Mouse (Mus musculus) MEL (cell line): ENCODE results near the gene Pla1a. TPM values are rescaled to one million over a fixed set of nuclear protein-coding genes. Genes with fewer than 3 reads are reported as not detected.

Source experiments
- DNase-seq: peaks from one replicate; pipeline ENCODE4 v3.0.0; 2011; ENCODE audit warnings: low read depth, low spot score
- H3K27ac ChIP-seq: 2 replicates; pipeline ENCODE4 v1.5.1; 2012; ENCODE audit warnings: low read depth, mild to moderate bottlenecking, control low read depth, low read length, moderate library complexity; ENCODE audit not compliant: control insufficient read depth
- H3K27me3 ChIP-seq, 2 experiments: fragments of 150-350 bp in 1 of 2; sonication (generic) in 1 of 2; 2 replicates each; pipeline ENCODE4 v1.6.1; 2012; ENCODE audit warnings: low read length in 2 of 2, mild to moderate bottlenecking in 2 of 2, improper control_type of control experiment in 1 of 2, moderate library complexity in 1 of 2; ENCODE audit not compliant: insufficient read depth in 2 of 2, control insufficient read depth in 1 of 2
- H3K36me3 ChIP-seq, 2 experiments: 2 replicates each; pipeline ENCODE4 v1.6.1; 2012 to 2014; ENCODE audit warnings: low read length in 2 of 2, improper control_type of control experiment in 1 of 2, inconsistent platforms in 1 of 2, mild to moderate bottlenecking in 1 of 2; ENCODE audit not compliant: insufficient read depth in 2 of 2, control insufficient read depth in 1 of 2
- H3K4me1 ChIP-seq, 2 experiments: fragments of 150-350 bp in 1 of 2; sonication (generic) in 1 of 2; 2 replicates each; pipeline ENCODE4 v1.6.1; 2012; ENCODE audit warnings: low read length in 2 of 2, improper control_type of control experiment in 1 of 2, mild to moderate bottlenecking in 1 of 2; ENCODE audit not compliant: insufficient read depth in 2 of 2, control insufficient read depth in 1 of 2
- H3K4me3 ChIP-seq, 2 experiments: fragments of 150-350 bp in 1 of 2; sonication (generic) in 1 of 2; 2 replicates each; pipeline ENCODE4 v1.5.1; 2012; ENCODE audit warnings: low read depth in 2 of 2, low read length in 2 of 2, mild to moderate bottlenecking in 2 of 2, moderate library complexity in 2 of 2, control low read depth in 1 of 2, improper control_type of control experiment in 1 of 2; ENCODE audit not compliant: control insufficient read depth in 1 of 2, insufficient read depth in 1 of 2
- H3K79me2 ChIP-seq: 2 replicates; pipeline ENCODE4 v1.6.1; 2012; ENCODE audit warnings: mild to moderate bottlenecking, low read length, moderate library complexity; ENCODE audit not compliant: control insufficient read depth, poor library complexity, insufficient read depth
- H3K9ac ChIP-seq: 2 replicates; pipeline ENCODE4 v1.6.1; 2012; ENCODE audit warnings: low read depth, mild to moderate bottlenecking, control low read depth, low read length, moderate library complexity; ENCODE audit not compliant: control insufficient read depth, poor library complexity, severe bottlenecking
- H3K9me3 ChIP-seq: fragments of 150-350 bp; sonication (generic); replicated peaks from 2 replicates; pipeline ENCODE4 v1.6.1; 2012; ENCODE audit warnings: mild to moderate bottlenecking, low read length, improper control_type of control experiment, moderate library complexity; ENCODE audit not compliant: insufficient read depth
- BHLHE40 ChIP-seq: IDR thresholded peaks from 2 replicates; pipeline ENCODE4 v1.6.1; 2012; ENCODE audit warnings: low read depth, mild to moderate bottlenecking, inconsistent platforms, low read length, improper control_type of control experiment, borderline replicate concordance
- CHD1 ChIP-seq: IDR thresholded peaks from 2 replicates; pipeline ENCODE4 v1.6.1; 2012; ENCODE audit warnings: low read depth, mild to moderate bottlenecking, inconsistent platforms, low read length, improper control_type of control experiment
- CHD2 ChIP-seq: IDR thresholded peaks from 2 replicates; pipeline ENCODE4 v1.6.1; 2011; ENCODE audit warnings: low read length, improper control_type of control experiment
- CTCF ChIP-seq, 3 experiments: IDR thresholded peaks in 2 of 3; conservative IDR thresholded peaks in 1 of 3; 2 replicates each; pipeline ENCODE4 v1.5.1; 2011 to 2012; ENCODE audit warnings: low read length in 3 of 3, low read depth in 2 of 3, mild to moderate bottlenecking in 2 of 3, improper control_type of control experiment in 1 of 3, inconsistent platforms in 1 of 3, mixed read lengths in 1 of 3, moderate library complexity in 1 of 3; ENCODE audit not compliant: control insufficient read depth in 1 of 3, insufficient read depth in 1 of 3, poor library complexity in 1 of 3, severe bottlenecking in 1 of 3
- E2F4 ChIP-seq: IDR thresholded peaks from 2 replicates; pipeline ENCODE4 v1.6.1; 2011; ENCODE audit warnings: low read depth, low read length, improper control_type of control experiment, borderline replicate concordance
- ELF1 ChIP-seq: IDR thresholded peaks from 2 replicates; pipeline ENCODE4 v1.6.1; 2014; ENCODE audit warnings: low read depth, mild to moderate bottlenecking, inconsistent platforms, low read length, improper control_type of control experiment, moderate library complexity
- ETS1 ChIP-seq: IDR thresholded peaks from 2 replicates; pipeline ENCODE4 v1.6.1; 2012; ENCODE audit warnings: low read depth, mild to moderate bottlenecking, inconsistent platforms, low read length, improper control_type of control experiment, moderate library complexity
- GABPA ChIP-seq: IDR thresholded peaks from 2 replicates; pipeline ENCODE4 v1.6.1; 2012; ENCODE audit warnings: low read depth, mild to moderate bottlenecking, inconsistent platforms, low read length, improper control_type of control experiment, moderate library complexity
- GATA1 ChIP-seq: IDR thresholded peaks from 2 replicates; pipeline ENCODE4 v1.6.1; 2011; ENCODE audit warnings: low read depth, low read length, improper control_type of control experiment
- KAT2A ChIP-seq: conservative IDR thresholded peaks from 2 replicates; pipeline ENCODE4 v1.6.1; 2012; ENCODE audit warnings: low read depth, low read length, improper control_type of control experiment, inconsistent platforms
- MAFK ChIP-seq: IDR thresholded peaks from 2 replicates; pipeline ENCODE4 v1.6.1; 2011; ENCODE audit warnings: low read depth, mild to moderate bottlenecking, low read length, improper control_type of control experiment, borderline replicate concordance
- MAX ChIP-seq: IDR thresholded peaks from 2 replicates; pipeline ENCODE4 v1.6.1; 2011; ENCODE audit warnings: low read length, improper control_type of control experiment
- MAZ ChIP-seq: IDR thresholded peaks from 2 replicates; pipeline ENCODE4 v1.6.1; 2012; ENCODE audit warnings: low read depth, mild to moderate bottlenecking, inconsistent platforms, low read length, improper control_type of control experiment
- MEF2A ChIP-seq: IDR thresholded peaks from 2 replicates; pipeline ENCODE4 v1.6.1; 2014; ENCODE audit warnings: low read depth, mild to moderate bottlenecking, inconsistent platforms, low read length, improper control_type of control experiment; ENCODE audit not compliant: poor library complexity, insufficient replicate concordance, severe bottlenecking; ENCODE audit errors: extremely low read depth
- MXI1 ChIP-seq: IDR thresholded peaks from 2 replicates; pipeline ENCODE4 v1.6.1; 2011; ENCODE audit warnings: mild to moderate bottlenecking, low read depth, low read length, improper control_type of control experiment
- MYB ChIP-seq: IDR thresholded peaks from 2 replicates; pipeline ENCODE4 v1.6.1; 2011; ENCODE audit warnings: mild to moderate bottlenecking, low read depth, low read length, improper control_type of control experiment
- MYC ChIP-seq: IDR thresholded peaks from 2 replicates; pipeline ENCODE4 v1.6.1; 2011; ENCODE audit warnings: low read depth, mild to moderate bottlenecking, low read length, improper control_type of control experiment, moderate library complexity
- NELFE ChIP-seq: IDR thresholded peaks from 2 replicates; pipeline ENCODE4 v1.6.1; 2011; ENCODE audit warnings: low read depth, low read length, improper control_type of control experiment
- POLR2A ChIP-seq, 2 experiments: IDR thresholded peaks; 2 replicates each; pipeline ENCODE4 v1.6.1; 2011 to 2012; ENCODE audit warnings: low read length in 2 of 2, mild to moderate bottlenecking in 2 of 2, control low read depth in 1 of 2, improper control_type of control experiment in 1 of 2, low read depth in 1 of 2, moderate library complexity in 1 of 2; ENCODE audit not compliant: control insufficient read depth in 1 of 2, insufficient read depth in 1 of 2, poor library complexity in 1 of 2
- POLR2AphosphoS5 ChIP-seq: IDR thresholded peaks from 2 replicates; pipeline ENCODE4 v1.6.1; 2012; ENCODE audit warnings: low read depth, borderline replicate concordance, mild to moderate bottlenecking, inconsistent platforms, low read length, moderate library complexity, mixed read lengths
- RAD21 ChIP-seq: IDR thresholded peaks from 2 replicates; pipeline ENCODE4 v1.6.1; 2011; ENCODE audit warnings: mild to moderate bottlenecking, low read depth, low read length, improper control_type of control experiment
- RCOR1 ChIP-seq: IDR thresholded peaks from 2 replicates; pipeline ENCODE4 v1.6.1; 2012; ENCODE audit warnings: low read depth, mild to moderate bottlenecking, inconsistent platforms, low read length, improper control_type of control experiment
- SMC3 ChIP-seq: IDR thresholded peaks from 2 replicates; pipeline ENCODE4 v1.6.1; 2011; ENCODE audit warnings: low read depth, low read length, improper control_type of control experiment
- TAL1 ChIP-seq: IDR thresholded peaks from 2 replicates; pipeline ENCODE4 v1.6.1; 2012; ENCODE audit warnings: mild to moderate bottlenecking, inconsistent platforms, low read length, moderate library complexity, mixed read lengths
- TBP ChIP-seq: IDR thresholded peaks from 2 replicates; pipeline ENCODE4 v1.8.0; 2011; ENCODE audit warnings: low read depth, low read length, improper control_type of control experiment
- TCF12 ChIP-seq: IDR thresholded peaks from 2 replicates; pipeline ENCODE4 v1.6.1; 2014; ENCODE audit warnings: low read depth, mild to moderate bottlenecking, inconsistent platforms, low read length, improper control_type of control experiment, moderate library complexity
- UBTF ChIP-seq: IDR thresholded peaks from 2 replicates; pipeline ENCODE4 v1.6.1; 2012; ENCODE audit warnings: low read depth, mild to moderate bottlenecking, inconsistent platforms, low read length, improper control_type of control experiment, moderate library complexity, borderline replicate concordance; ENCODE audit not compliant: insufficient read depth
- USF1 ChIP-seq: IDR thresholded peaks from 2 replicates; pipeline ENCODE4 v1.6.1; 2014; ENCODE audit warnings: low read depth, mild to moderate bottlenecking, inconsistent platforms, low read length, improper control_type of control experiment, moderate library complexity
- ZC3H11A ChIP-seq: IDR thresholded peaks from 2 replicates; pipeline ENCODE4 v1.6.1; 2012; ENCODE audit warnings: low read depth, mild to moderate bottlenecking, inconsistent platforms, low read length, improper control_type of control experiment
- ZKSCAN1 ChIP-seq: IDR thresholded peaks from 2 replicates; pipeline ENCODE4 v1.6.1; 2012; ENCODE audit warnings: low read depth, mild to moderate bottlenecking, inconsistent platforms, low read length, improper control_type of control experiment, moderate library complexity
- ZMIZ1 ChIP-seq: IDR thresholded peaks from 2 replicates; pipeline ENCODE4 v1.6.1; 2012; ENCODE audit warnings: low read depth, mild to moderate bottlenecking, inconsistent platforms, low read length, improper control_type of control experiment, moderate library complexity
- ZNF384 ChIP-seq: IDR thresholded peaks from 2 replicates; pipeline ENCODE4 v1.6.1; 2012; ENCODE audit warnings: low read depth, mild to moderate bottlenecking, inconsistent platforms, low read length, improper control_type of control experiment
- polyA plus RNA-seq, 2 experiments: library from polyadenylated mRNA; stranded (reverse) in 1 of 2; unstranded in 1 of 2; fragments of >175 nt in 1 of 2; fragments of >200 nt in 1 of 2; gene quantifications; 2 replicates each; pipeline versions ENCODE4 v1.2.1 to v1.2.4; 2012; ENCODE audit warnings: low replicate concordance in 2 of 2, low read depth in 1 of 2; ENCODE audit not compliant: insufficient read length in 2 of 2, insufficient read depth in 1 of 2, missing spikeins in 1 of 2
- total RNA-seq: library from RNA; depleted of rRNA; stranded (reverse); fragments of 300-350 nt; gene quantifications from 2 replicates; pipeline ENCODE4 v1.2.3, GENCODE M21; 2012

The Pla1a gene
- total and polyA plus RNA-seq, 3 experiments, result 0.04 TPM; not detected in 2

GRCm38 (mm10) chr16:38371705-38372296, 61.1 kb downstream of the Pla1a start (continued):
- TF ChIP-seq MAZ, result peak; percentile 60; the same call in 1 of the 2 replicates
- no peak for TF ChIP-seq USF1
- TF ChIP-seq TBP, result peak; percentile 82
- 0 out of 2 replicates have a peak, but pooled peaks have one; percentile 66 for TF ChIP-seq UBTF
- peak; percentile 73 for TF ChIP-seq RCOR1
- no peak for TF ChIP-seq CHD2
- TF ChIP-seq TAL1, result peak; percentile 100
- TF ChIP-seq ELF1, result peak; percentile 37
- peak; percentile 78 for TF ChIP-seq NELFE
- peak; percentile 97 for TF ChIP-seq ETS1
- TF ChIP-seq TCF12, result peak; percentile 100
- peak; percentile 94 for TF ChIP-seq ZNF384
- TF ChIP-seq RAD21, result no peak; the same call in none of the 2 replicates
- TF ChIP-seq POLR2AphosphoS5, result peak; percentile 70; the same call in 1 of the 2 replicates
- peak; percentile 87 for TF ChIP-seq ZMIZ1
- TF ChIP-seq CHD1, result no peak
- TF ChIP-seq ZKSCAN1, result no peak
- TF ChIP-seq MAFK, result 0 out of 2 replicates have a peak, but pooled peaks have one; percentile 61
- TF ChIP-seq KAT2A, result peak; percentile 31; the same call in 1 of the 2 replicates
- no peak for TF ChIP-seq GABPA
- TF ChIP-seq MYB, result peak; percentile 100

GRCm38 (mm10) chr16:38370633-38371374, 62.1 kb downstream of the Pla1a start:
- no peaks in the 10 kb centered on the region for H3K9me3 ChIP-seq
- peaks cover 20% of the 10 kb centered on the region for H3K79me2 ChIP-seq
- H3K9ac ChIP-seq, result peak overlapping the region; percentile 80
- DNase-seq, result peak; percentile 88
- H3K4me1 ChIP-seq, result peaks cover 31 to 60% of the 10 kb centered on the region in 2 experiments
- peaks cover 0 to 48% of the 10 kb centered on the region in 2 experiments; a peak in 2 of 4 replicates for H3K36me3 ChIP-seq
- H3K27ac ChIP-seq, result peak overlapping the region; percentile 100
- H3K27me3 ChIP-seq, result no peaks in the 10 kb centered on the region
- H3K4me3 ChIP-seq, result peak overlapping the region; percentile 38 to 56
- TF ChIP-seq MXI1 (no peak; the same call in 1 of the 2 replicates), POLR2A (IDR thresholded peaks at IDR 0.05; ENCODE audit: control insufficient read depth in 1 of 2, insufficient read depth in 1 of 2, low read depth in 1 of 2, low read length in 2 of 2, poor library complexity in 1 of 2) (peak in 1 of 2 experiments; percentile 76; a peak in 2 of 4 replicates), RAD21 (no peak), NELFE (peak; percentile 71), UBTF (no peak), CTCF (IDR thresholded peaks at IDR 0.05 in 2 of 3, conservative IDR thresholded peaks at IDR 0.05 in 1 of 3; ENCODE audit: control insufficient read depth in 1 of 3, insufficient read depth in 1 of 3, low read depth in 2 of 3, low read length in 3 of 3, poor library complexity in 1 of 3, severe bottlenecking in 1 of 3) (no peak), BHLHE40 (no peak), MAX (no peak; the same call in 1 of the 2 replicates), E2F4 (no peak), ETS1 (peak; percentile 77), TBP (peak; percentile 92), GATA1 (0 out of 2 replicates have a peak, but pooled peaks have one; percentile 20), MEF2A (no peak), ZC3H11A (no peak), SMC3 (no peak), CHD1 (0 out of 2 replicates have a peak, but pooled peaks have one; percentile 38), USF1 (no peak), MYC (peak; percentile 75; the same call in 1 of the 2 replicates), TCF12 (peak; percentile 43)
